Mouse (Mus musculus) skeletal muscle tissue, adult 2 months (tissue): ENCODE data around the gene Cx3cr1.

ENCODE experiments used
- DNase-seq: peaks from one replicate; pipeline ENCODE4 v3.0.0-alpha.2; 2012; ENCODE audit warnings: low read depth, low spot score

Cx3cr1 gene

DNA sequence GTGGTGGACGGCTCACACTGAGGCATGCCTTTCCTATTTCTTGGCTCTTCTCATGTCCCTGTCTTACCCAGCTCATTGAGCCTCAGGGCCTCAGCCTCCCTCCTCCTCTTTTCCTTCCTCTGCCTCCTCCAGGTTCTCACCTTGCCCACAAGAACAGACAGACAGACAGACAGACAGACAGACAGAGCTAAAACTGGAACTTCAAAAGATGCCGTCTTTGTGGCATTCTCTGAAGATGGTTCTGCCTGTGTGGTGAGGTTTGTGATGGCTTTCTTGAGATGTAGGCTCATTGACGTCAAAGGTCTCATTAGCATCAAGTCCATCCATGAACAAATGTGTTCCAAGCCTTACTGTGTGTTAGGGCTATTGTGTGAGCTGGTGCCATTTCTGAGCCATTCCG is 13.0 kb upstream of the Cx3cr1 start:
- DNase-seq, result no peak

DNA sequence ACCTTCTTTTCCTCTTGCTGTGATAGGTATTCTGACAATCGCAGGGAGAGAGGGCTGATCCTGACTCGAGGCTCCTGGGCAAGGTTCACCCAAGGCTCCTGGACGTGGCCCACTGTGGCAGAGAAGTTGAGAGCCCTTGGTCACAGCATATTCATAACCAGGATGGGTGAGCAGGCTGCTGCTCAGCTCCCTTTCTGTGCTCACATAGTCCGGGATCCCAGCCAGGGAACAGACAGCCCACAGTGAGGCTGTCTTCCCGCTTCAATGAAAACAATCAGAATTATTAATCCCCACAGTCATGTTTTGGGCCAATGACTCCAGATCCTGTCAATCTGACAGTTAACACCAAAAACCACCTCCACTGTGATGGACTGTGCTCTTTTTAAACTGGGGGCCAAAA is 12.3 kb upstream of the Cx3cr1 start:
- DNase-seq, result no peak

DNA sequence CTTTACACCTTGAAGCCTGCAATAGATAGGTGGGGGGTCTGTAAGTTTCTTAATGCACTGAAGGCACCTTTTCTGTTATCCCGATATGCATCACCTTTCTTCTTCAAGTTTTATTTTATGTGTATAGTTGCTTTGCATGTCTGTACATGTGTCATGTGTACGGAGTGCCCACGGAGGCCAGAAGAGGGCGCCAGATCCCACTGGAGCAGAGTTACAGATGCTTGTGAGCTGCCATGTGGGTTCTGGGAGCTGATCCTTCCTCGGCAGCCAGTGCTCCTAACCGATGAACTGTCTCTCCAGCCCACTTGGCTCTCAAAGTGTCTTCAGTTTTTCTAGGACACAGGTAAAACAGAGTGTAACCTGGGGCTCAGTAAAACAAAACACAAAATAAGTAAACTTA is 11.6 kb upstream of the Cx3cr1 start:
- DNase-seq, result no peak

DNA sequence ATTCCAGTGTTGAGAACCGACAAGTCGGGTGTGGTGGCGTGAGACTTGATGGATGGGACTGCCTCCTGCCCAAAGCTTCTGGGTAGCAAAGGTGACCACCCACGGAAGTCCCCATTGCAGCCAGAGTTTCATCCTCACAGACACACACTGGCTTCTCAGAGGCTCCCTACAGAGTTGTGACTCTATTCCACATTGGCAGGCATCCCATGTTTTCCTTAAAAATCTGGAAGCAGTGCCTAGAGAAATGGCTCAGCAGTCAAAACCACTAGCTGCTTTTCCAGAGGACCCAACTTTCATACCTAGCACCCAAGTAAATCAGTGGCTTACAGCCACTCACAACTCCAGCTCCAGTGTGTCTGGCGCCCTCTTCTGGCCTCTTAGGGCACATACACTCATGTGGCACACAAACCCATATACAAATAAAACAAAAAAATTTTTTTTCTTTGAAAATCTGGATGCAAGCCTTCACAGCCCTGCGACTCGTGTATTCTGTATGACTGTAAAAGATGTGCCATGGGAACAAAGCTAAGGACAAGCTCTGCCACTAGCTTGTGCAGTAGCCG is 10.9 kb upstream of the Cx3cr1 start:
- DNase-seq, result no peak

DNA sequence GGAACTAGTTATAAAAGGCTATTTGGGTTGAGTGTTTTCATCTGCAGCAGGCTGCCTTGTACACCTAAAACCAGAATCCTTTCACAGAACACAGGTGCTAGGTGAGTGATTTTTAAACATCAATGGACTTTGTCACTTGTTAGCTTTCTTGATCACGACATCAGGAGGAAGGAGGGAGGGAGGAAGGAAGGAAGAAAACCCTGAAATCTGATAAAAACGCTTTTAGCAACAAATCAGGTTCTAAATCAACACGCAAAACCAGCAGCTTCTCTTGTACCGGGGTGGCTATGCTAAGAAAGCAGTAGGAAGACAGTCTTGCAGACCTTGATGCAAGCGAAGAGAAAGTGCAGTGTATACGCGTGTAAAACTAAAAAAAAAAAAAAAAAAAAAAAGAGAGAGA is 10.2 kb upstream of the Cx3cr1 start:
- no peak for DNase-seq

DNA sequence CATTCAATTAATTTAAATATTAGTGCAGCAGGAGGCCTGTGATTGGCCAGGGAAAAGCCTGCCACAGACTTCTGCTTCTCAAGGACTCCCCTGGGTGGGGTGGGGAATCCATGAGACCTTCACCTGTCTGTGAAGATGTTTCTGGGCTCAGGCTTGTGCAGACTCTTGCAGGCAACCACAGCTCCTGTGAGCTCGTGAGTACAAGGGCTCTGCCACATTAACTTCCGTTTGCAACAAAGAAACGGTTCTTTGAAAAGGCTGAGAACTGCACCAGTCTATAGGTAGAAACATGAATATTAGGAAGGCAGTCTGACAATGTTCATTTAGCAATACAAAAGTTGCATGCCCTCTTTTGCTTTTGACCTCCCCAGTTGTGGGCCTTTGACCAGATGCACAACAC is 8.6 kb upstream of the Cx3cr1 start:
- no peak for DNase-seq

DNA sequence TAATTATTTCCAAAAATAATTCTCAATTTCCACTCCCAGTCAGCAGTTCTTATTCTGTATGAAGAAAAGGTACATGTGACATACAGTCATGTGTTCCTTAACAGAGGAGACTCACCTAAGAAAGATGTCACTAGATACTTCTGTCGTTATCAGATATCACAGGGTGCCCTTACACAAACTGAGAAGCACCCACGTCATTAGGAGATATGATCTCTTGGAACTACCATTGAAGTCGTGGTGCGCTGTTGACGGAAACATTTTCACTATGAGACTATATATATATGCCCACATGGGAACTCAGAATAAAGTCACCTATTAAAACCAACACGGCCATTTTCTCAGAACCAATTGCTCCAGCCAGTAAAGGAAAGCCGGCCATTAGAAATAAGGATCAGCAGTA is 4.8 kb upstream of the Cx3cr1 start:
- no peak for DNase-seq

DNA sequence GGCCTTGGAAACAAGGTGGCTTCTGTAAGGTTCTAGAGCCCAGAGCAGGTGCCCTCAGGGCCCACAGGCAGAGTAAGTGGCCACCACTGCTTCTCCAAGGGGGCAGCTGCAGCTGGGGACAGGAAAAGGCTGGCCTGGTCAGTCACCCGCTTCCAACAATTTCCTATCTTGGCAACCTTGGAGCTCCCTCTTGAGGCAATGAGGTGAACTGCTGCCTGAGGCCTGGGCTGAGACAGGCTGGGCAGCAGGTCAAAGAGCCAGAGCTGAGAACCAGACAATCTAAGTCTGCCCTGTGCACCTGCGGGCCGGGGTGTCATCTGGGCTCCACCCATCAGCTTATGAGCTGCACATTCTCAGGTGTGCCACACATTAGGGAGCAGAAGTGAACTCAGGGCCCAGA is 3.5 kb upstream of the Cx3cr1 start:
- DNase-seq, result peak; percentile 71

DNA sequence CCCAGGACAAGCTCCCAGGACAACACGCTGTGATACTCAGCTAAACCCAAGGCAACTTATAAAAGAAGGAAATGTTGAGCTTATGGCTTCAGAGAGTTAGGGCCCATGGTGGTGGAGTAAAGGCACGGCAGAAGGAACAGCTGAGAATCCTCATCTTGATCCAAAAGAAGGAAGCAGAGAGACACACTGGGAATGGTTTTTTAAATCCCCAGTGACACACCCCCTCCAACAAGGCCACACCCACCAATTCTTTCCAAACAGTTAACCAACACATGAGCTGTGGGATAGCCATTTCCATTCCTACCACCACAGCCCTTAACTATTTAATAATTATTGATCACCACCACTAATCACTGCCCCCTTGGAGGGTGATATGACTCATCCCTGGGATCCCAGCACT is 1.6 kb upstream of the Cx3cr1 start:
- DNase-seq, result no peak

DNA sequence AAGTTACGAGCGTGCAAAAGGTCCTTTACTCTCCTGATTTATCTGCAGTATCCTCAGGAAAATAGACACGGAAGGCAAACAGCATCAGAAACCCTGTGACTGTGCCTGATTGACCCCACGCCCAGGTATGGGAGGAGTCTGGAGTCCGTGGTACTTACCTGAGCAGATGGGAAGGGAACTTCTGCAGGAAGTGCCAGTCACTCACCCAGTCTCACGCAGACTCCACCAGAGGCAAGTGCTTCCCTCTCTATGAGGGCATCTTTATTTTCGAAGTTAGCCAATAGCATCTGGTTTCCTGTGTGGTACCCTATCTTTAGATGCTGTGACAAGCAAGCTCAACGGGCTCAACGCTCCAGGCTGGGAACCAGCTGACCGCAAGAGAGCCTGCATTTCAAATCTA is 1.6 kb downstream of the Cx3cr1 start:
- DNase-seq, result no peak

DNA sequence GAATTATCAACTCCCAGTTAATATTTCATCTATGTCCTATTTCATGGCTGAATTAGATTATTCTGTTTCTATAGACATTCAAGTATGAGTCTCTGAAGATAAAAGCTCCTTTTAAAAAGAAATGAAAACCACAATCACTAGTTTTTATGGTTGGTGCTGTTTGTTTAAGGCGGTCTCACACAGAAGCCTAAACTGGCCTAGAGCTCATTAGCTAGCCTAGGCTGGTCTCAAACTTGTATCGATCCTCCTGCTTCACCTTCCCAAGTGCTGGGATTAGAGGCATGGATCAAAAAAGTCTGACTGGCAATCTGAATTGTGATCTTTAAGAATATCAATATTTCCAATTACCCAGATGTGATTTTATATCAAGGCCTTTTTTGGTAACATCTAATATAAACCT is 2.1 kb downstream of the Cx3cr1 start:
- DNase-seq, result no peak

DNA sequence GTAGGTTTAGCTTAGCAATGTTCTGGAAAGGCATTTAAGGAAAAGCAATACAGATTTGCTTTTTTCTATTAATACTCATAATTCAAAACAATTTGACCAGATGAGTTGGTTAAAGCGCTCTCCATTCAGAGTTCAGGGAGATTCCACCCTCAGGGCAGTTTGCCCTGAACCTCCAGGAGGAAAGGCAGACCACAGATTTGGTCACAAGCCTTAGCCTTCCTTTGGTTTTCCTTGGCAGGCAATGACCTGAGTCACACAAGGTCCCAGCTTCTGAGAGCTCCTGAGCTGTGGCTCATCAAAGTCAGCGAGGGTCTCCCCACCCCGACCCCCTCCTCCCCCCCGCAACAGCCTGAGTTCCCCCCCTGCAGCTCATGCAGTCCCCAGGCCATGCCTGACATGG is 5.4 kb downstream of the Cx3cr1 start:
- no peak for DNase-seq

DNA sequence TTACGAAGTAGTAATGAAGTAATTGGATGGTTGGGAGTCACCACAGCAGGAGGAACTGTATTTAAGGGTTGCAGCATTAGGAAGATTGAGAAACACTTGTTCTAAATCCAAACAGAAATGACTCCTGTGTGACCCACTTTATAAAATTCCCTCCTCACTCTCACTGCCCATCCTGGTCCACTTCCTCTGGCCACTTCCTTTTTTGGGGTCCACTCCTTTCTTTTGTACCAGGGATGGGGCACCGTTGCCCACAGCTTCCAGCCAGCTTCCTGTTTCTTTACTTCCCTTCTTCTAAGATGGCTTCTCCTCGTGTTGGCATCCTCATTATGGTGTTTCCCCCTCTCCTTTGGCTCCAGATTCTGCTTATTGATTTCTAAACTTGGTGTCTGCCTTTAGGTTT is 10.9 kb downstream of the Cx3cr1 start:
- peak; percentile 31 for DNase-seq

DNA sequence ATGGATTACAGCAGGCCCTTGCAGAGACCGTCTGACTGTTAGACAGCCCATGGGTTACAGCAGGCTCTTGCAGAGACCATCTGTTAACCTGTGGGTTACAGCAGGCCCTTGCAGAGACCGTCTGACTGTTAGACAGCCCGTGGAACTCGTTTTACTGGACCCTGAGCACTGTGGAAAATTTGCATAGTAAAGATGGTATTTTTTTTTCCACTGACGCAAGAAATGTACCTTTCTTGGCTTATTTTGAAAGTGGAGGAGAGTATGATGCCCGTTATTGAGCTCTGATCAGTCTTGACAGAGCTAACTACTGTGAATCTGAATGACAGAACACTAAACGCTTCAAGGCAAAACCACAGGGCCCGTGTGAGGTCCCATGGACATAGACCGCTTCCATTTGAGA is 13.5 kb downstream of the Cx3cr1 start:
- no peak for DNase-seq

DNA sequence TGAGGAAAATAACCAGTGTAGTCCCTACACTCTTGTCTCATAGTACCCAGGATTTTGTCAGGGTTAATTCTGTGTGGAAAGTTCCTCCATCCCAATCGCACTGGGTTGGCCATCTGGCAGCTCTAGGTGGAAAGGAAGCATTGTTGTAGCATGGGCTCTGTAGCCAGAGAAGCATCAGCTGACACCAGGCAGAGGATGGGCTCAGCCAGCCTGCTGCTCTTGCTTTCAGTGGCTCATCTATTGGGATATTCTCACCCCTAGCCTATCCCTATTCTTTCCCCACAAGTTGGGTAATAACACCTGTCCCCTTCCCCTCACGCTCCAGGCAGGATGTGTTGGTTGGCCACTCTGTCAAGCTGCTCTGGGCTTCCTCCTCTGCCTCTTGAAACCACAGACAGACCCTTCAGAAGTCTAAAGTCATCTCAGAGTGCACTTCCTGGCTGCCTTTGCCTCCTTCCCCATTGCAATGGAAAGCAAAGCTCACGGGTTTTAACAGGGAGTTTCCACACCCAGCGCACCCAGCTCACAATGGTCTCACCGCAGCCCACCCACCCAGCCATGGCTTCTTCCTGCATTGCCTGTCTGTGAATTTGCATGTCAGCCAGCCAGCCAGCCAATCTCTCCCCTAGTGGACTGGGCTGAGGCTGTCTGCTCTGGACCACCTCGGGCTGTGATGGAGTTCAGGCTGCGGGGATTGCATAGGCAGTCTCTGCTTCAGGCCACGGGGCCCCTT is 15.0 kb downstream of the Cx3cr1 start:
- DNase-seq, result no peak

DNA sequence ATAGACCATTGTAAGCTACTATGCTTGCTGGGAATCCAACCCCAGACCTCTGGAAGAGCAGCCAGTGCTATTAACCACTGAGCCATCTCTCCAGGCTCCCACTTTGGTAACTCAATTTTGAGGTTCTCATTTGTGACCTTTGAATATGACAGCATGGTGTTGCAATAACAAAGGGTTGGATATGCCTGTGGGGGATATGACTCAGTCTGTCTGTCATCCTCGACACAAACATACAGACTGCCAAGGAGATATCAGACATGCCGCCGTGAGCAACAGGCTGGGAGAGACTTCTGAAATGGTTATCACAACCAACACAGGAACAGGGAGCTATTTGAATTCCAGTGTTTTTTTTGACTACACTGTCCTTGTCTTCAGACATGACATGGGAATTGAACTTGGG is 20.3 kb downstream of the Cx3cr1 start:
- no peak for DNase-seq

DNA sequence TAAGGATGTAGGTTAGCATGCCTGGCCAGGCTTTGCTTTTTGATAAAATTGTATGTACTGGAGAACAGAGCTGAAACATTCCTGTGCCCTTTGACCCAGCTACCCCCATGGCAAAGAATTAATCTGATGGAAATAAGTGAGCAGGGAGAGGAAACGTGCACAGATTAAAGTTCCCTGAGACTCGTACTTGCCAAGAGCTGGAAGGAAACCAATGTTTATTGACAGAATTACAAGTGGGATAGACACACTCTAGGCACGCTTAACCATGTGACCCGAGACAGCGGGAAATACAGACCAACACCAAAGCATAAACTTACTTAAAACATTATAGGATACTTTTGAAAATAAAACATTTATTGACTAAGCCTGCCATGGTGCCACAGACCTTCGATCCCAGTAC is 21.2 kb downstream of the Cx3cr1 start:
- DNase-seq, result no peak

DNA sequence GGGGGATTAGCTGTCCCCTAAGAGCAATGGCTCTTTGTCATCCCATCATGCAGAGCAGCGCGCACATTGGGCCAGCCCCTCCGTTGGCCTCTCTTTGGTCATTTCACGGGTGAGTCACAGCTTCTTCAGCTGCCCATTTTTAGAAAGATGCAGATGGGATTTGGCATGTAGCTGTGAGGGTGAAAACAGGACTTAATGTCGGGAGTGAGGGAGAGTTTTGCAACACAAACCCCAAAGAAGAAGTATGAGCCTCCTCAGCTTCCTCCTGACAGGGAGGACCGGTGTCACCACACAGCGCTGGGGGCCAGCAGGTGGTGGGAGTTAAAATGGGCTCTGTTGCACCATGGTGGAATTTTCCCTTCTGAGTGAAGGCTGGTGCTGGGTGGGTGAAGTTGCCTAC is 26.6 kb downstream of the Cx3cr1 start:
- DNase-seq, result no peak

DNA sequence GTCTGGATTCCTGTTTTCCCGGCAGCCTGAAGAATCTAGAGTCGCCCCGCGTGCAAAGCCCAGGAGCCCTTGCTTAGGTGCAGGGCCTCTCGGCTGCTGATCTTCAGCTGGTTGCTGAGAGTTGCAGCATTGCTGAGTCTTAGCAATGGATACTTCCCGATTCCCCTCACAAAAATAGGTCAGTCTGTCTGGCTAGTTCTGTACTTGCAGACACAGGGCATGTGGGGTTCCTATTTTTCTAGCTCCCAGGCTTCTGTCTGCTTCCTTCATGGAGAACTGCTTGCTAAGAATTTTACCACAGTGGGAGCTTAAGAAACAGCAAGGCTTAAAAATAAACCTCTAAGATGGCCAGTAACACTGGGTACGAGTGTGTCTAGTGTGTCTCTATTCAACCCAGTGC is 32.3 kb downstream of the Cx3cr1 start:
- DNase-seq, result no peak

DNA sequence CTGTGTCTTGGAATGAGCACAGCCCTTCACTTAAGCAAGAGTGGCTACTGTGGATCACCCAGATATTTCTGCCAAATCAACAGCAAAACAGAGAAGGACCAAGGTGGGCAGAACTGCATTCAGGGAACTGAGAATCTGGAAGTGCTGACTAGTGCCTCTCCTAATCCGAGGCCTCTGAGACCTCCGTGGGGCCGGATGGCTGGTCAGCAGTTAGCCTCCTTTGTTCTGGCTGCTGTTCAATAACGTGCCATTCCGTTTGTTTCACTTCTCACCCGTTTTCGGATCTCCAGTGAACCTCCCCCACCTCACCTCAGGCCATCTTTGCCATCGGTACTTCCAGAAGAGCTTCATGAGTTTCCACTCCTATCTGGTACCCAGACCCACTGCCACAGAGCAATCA is 35.3 kb downstream of the Cx3cr1 start:
- no peak for DNase-seq

DNA sequence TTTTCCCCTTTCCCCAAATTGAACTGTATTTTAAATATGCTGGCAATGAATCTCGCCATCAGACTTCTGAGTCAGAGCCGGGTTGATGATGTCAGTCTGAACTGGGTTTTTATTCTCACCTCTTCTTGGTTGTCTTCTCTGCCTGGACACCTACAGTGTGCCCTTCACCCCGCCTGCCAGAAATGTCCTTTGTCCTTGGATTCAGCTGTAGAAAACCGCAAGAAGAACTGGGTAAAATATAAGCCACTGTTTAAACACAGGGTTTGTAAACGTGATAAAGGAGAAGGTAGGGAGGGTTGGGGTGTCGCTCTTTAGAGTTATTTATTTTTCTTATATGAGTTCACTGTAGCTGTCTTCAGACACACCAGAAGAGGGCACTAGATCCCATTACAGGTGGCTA is 37.0 kb downstream of the Cx3cr1 start:
- DNase-seq, result no peak

DNA sequence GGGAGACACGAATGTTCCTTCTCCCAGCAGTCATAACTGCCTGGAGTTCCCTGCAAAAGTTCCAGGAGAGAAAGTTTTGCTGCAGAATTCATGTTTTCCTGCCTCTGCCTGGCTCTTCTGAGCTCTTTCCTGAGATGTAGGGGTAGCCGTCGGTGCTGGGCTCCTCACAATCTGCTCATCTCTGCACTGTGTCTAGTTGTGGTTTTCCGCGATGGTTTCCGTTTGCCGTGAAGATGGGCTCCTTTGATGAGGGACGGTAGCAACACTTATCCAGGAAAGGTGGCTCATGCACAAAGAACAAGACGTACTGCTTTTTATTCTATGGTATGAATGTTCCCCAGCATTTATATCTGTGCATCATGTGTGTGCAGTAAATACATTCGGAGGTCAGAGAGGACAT is 39.3 kb downstream of the Cx3cr1 start:
- DNase-seq, result no peak

DNA sequence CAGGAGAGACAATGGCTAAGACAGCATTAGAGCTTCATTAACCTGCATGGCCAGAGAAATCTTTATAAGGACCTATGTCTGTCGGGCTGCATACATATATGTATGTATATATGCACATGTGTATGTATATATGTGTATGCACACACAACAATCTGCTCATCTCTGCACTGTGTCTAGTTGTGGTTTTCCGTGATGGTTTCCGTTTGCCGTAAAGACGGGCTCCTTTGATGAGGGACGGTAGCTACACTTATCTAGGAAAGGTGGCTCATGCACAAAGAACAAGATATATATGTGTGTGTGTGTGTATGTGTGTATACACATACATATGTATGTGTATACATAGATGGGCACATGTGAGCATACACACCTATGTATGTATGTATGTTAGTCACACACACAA is 39.8 kb downstream of the Cx3cr1 start:
- DNase-seq, result no peak
